Mouse (Mus musculus): ENCODE results near the gene Asb15.

Asb15 gene

DNA sequence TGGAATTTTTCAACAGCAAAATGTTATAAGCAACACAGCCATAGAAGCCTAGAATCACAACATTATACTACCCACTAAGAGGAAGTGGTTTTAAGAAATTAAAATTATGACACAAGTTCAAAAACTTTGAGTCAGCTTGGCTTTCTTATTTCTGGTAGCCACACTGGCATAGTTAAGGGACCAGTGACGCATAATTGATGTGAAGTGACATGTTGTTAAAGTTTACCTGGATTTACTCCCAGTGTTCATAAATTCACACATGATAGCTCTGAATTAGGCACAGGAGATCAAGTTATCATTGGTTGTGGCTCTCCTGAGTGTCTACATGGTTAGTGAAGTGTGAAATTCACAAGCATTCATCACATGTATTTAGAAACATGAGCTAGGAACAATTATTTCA lies 36.9 kb downstream of the Asb15 start:
- in situ Hi-C loops (cut with MboI, MseI), result no loop called here

DNA sequence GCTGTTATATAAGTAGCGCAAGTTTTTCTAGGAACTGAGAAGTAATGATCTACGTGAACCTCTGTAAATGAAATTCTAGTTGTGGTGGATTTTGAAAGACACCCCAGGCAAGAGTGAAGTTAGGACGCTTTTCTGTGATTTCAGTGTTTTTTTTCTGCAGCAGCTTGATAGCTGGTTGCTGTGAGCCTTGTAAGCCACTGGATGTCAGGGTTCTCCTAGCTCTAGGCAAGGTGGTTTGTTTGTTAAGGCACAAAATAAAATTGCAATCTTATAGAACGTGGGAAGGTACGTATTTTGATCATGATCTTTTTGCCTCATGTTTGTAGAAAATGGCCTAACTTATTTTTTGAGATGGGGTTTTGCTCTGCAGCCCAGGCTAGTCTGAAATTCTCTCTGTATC lies 41.0 kb downstream of the Asb15 start:
- in situ Hi-C loops (cut with MboI, MseI), result no loop called here

DNA sequence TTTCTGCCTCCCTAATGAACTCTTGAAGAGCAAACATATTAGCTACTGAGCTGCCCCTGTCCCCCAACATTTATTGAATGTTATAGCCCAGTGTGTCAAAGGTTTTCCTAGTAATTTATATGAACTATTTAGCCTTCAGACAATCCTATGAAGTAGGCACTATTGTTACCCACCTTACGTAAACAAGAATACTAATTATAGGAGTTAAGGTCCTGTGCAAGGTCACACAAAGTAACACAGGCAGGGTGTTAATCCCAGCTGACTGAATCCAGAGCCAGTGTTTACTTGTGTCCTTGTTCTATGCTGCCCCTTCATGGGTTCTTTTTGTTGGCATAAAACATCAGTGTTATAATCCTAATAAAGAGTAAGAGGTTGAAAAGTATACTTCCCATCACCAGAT lies 41.8 kb downstream of the Asb15 start:
- in situ Hi-C loops (cut with MboI, MseI), result no loop called here

- in situ Hi-C loops (cut with MboI, MseI), result no loop called here
Observed at GRCm38 (mm10) chr6:24570278-24570677, 42.3 kb downstream of the Asb15 start.

- in situ Hi-C loops (cut with MboI, MseI), result no loop called here
Observed at GRCm38 (mm10) chr6:24571126-24571525, 43.2 kb downstream of the Asb15 start.

DNA sequence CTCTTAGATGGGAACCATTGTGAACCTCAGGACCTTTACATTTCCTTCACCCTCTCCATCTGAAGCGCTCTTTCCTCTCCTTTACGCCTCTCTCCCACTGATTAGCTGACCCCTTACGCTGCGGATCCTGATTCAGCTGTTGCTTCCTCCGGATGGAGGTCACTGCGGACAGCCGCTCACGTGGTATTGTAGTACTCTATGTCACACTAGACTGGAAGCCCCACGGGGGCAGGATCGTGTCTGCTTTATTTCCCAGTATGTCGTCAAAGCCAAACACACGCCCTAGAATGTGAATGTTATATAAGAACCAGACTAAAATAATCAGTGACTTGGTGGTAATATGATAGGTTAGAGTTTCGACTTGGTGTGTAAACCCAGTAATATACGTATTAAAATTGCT lies 44.5 kb downstream of the Asb15 start:
- in situ Hi-C loops (cut with MboI, MseI), result no loop called here

DNA sequence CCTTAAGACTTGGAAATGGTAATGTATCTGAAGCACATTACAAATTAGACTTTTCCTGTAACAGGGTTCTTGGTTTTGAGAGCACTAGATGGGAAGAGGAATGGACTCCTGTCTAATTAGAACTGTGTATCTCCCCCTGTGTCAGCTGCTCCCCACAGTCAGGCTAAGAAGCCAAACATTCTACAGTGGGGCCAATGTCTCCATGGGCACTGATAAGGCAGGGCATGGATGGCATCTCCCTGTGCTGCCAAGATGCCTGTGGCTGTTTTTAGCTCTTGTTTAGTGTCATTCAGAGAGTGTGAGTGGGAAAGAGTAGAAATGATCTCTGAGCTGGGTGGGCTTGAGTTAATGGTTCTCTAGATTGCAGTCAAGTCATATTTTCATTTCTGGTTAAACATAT lies 45.4 kb downstream of the Asb15 start:
- in situ Hi-C loops (cut with MboI, MseI), result no loop called here

DNA sequence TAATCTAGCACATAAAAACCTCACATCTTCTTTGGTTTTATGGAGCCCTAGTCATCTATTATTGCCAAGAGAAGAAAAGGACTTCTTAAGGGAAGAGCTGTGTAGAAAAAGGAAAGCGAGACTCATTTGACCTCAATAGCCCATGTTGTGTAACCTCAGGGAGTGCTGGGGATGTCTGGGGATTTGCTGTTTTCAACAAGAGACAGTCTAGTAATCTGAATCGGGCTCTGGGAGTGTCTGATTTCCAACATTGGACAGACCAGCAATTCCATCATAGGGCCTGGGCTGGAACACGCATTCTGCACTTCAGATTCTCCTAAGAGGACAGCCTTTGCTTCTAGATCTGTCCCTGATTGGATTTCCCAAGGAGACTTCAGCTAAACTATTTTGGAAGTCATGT lies 55.5 kb downstream of the Asb15 start:
- in situ Hi-C loops (cut with MboI, MseI), result no loop called here

GRCm38 (mm10) chr6:24585431-24586310 lies 57.7 kb downstream of the Asb15 start:
- in situ Hi-C loops (cut with MboI, MseI), result no loop called here

GRCm38 (mm10) chr6:24586885-24587284 lies 58.9 kb downstream of the Asb15 start:
- in situ Hi-C loops (cut with MboI, MseI), result no loop called here

DNA sequence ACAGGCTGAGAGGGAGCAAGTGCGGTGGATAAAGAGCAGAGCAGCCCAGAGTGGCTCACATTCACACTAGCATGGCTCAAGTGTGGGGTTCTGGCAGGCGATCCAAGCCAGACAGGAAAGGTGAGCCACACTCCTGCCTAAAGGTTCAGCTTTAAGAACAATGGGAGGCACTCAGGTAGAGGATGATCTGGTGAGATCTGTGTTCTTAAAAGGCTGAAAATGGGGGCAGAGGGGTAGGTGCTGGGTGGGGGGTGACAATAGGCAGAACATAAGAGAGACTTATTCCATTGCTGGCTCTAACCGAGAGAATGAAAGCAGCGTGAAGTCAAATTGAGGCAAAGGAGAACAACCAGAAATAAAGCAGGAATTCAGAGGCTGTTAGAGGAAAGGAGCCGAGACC lies 62.3 kb downstream of the Asb15 start:
- in situ Hi-C loops (cut with MboI, MseI), result no loop called here

DNA sequence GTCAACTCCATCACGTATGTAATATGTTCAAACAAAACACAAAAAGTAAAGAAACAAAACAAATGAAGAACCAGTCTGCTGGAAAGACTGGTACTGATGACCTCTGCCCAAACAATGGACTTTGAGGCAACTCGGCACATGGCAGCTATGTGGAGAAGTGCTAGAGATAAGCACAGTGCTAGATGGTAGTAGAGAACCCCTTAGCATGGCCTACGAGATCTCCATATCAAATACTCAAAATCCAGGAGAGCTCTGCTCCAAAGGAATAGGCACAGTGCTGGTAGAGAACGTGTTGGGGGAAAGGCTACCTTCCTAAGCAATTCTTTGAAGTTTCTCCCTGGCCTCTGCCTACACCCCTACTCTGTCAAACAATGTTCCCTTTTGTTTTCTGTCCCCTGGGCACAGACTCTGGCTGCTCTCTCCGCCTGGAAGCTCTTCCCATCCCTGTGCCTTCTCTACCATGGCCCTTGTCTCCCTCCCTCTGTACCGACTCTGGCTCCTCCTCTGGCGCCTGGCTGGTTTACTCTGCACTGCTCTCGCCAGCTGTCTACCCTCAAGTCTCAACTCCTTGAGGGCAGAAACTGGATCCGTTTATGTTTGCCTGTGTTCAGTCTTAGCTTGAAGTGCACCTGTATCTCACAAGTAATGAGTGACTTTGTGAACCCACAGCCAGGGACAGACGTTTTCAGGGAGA lies 63.7 kb downstream of the Asb15 start:
- in situ Hi-C loops (cut with MboI, MseI), result no loop called here

DNA sequence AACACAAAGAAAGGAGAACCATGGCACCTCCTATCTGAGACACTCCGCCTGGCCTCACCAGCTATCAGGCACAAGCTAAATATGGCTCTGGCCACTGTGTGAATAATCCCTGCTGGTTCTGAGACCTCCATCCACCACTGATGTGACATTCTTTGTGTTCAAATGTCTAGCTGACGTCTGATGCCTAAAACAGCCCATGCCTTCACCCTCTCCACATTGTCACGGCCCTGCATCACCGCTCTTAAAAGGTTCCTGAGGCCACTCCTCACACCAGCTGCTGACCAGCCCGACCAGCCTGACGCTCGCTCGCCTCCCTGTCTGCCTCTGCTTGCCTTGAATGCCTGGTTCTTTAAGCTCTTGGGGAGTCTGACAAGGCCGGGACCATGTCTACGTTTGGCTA lies 69.6 kb downstream of the Asb15 start, which contains the start of gene Lmod2:
Gene Lmod2, plus strand, starts transcription at position 263 of the 400 bp plus-strand sequence.
- in situ Hi-C loops (cut with MboI, MseI), result no loop called here

DNA sequence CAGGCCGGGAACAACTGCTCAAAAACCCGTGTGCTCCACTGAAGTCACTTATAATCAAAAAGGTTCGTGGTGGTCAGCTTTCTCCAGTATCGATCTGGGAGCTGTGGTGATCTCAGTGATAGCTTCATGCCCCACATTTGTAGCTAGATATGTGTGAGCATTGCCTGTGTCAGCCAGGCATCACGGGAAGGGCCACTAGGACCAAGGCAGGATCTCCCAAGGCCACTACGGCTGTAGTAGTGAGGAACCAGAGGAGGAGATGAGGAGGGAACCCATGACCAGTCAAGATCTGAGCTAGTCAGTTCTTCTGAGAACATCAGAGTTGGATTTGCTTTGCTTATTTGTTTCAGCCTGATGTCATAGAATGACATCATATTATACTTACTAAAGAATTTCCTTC lies 71.2 kb downstream of the Asb15 start:
- in situ Hi-C loops (cut with MboI, MseI), result no loop called here

DNA sequence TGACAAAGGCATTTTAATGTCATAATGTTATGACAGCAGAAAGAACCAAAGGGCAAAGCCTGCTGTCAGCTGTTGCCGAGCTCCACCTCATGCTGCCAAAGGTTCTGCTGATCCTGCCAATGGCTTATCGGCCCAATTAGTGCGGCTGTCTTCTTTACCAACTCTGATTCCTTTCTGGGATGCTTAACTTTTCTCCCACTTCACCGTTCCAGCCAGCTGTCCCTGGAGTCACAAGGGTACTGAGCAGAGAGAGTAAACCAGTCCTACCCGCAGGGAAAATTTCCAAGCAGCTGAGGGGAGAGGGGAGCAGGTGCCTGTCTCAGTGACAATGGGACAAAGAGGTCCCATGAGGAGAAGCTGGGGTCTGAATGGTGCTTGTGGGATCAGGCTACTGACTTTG lies 71.7 kb downstream of the Asb15 start:
- in situ Hi-C loops (cut with MboI, MseI), result no loop called here

DNA sequence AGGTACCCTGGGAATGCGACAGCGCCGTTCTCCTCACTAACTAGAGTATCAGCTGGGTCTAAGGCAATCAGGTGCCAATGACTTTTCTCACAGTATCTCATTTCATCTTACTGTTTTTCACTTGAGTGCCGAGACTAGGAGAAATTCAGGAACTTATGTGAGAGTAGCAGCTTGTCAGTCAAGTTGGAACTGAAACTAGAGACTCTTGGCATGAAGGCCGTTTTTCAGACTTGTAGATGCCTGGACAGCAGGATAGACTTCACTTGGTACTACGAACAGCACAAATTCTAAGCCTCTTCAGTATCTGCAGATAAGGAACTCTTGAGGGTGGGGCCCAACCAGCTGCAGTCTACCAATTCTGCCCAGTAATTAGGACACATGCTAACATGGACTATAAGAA lies 72.2 kb downstream of the Asb15 start:
- in situ Hi-C loops (cut with MboI, MseI), result no loop called here

DNA sequence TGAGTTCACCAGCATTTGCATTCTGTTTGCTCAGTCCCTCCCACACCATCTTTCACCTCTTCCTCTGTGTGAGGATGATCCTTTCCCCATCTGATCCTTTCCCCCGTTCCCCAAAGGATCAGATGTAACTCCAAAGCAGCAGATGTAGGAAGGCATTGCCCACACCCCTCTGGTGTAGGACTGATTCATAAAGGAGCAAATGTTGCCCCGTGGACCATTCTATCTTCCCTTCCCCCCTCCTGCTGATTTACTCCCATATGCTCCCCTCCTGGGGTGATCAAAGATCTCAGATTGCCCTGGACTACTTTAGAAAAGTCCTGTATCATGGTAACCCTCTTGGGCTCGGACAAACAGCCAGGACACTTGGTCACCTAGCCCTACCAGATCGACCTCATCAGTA lies 72.8 kb downstream of the Asb15 start:
- in situ Hi-C loops (cut with MboI, MseI), result no loop called here

DNA sequence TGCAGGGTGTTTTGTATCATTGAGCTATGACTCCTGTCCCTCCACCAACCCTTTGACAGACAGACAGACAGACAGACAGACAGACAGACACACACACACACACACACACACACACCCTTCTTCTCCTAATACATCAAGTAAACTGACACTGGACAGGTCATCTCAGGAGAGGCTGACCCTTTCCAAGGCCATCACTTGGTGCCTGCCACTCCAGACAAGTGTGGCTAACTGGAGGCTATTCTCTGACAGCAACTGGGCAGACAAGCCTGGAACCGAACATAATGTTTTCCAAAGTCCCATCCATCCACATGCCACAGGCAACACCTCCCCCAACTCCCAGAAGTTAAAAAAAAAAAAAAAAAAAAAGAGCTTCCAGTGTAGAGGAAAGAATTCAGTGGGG lies 73.7 kb downstream of the Asb15 start:
- in situ Hi-C loops (cut with MboI, MseI), result no loop called here

DNA sequence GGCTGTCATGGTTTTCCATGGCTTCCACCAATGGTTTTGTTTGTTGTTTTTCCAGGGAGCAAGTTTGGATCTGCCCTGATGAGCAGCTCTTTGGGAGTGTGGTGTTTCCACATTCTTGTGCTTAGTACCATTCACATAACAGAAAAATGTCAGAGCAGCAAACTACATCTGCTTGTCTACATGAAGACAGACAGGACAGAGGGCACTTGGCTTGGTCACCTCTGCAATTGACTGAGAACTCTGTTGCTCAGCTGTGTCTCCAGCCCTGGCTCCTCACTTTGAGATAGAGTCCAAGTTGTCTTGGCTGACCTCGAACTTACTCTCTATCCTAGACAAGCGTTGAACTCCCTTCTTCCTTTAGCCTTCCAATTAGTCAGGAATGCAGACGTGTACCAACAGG lies 74.4 kb downstream of the Asb15 start:
- in situ Hi-C loops (cut with MboI, MseI), result no loop called here

DNA sequence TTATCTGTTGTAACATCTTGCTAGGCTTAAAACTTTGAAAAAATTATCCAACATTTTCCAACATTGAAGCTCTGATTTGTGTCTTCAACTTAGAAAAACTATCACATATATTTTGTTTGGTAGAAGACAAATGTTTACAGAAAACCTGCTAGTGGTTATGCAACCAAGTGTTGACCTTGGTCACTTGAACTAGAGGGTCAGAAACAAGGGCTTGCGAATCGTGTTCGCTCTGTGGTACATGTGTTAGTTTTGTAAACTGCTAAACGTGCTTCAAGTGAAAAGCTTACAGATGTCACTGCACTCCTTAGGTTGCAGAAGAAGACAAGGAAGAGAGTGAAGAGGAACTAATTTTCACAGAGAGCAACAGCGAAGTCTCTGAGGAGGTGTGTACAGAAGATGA lies 75.0 kb downstream of the Asb15 start:
- in situ Hi-C loops (cut with MboI, MseI), result no loop called here

DNA sequence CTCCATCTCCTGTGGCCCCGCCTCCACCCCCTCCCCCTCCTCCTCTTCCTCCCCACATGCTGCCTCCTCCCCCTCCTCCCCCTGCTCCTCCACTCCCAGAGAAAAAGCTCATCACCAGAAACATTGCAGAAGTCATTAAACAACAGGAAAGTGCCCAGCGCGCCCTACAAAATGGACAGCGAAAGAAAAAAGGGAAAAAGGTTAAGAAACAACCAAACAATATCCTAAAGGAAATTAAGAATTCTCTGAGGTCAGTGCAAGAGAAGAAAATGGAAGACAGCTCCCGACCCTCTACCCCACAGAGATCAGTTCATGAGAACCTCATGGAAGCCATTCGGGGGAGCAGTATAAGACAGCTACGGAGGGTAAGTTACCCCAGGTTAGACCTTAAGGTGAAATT lies 76.3 kb downstream of the Asb15 start:
- in situ Hi-C loops (cut with MboI, MseI), result no loop called here

DNA sequence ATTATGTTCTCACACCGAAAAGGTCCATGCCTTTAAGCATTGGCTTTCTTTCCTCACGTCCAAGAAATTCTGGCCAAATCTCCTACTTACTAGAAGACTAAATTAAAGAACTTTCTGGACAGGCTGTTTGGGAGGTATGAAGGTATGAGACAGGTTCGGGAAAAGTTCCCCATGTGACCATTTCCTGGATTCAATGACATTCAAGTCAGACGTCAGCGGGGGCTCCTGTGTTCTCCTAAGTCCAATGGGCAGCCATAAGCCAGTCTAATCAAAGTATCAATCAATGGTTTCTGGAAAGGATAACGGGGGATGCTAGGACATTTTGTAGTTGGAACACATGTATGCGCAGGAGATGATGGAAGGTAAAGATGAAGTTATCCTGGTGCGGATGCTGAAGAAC lies 77.7 kb downstream of the Asb15 start:
- in situ Hi-C loops (cut with MboI, MseI), result loop anchor here (5.0 kb wide), 1 partner anchor 68 kb away; no protein-coding TSS in a partner anchor

DNA sequence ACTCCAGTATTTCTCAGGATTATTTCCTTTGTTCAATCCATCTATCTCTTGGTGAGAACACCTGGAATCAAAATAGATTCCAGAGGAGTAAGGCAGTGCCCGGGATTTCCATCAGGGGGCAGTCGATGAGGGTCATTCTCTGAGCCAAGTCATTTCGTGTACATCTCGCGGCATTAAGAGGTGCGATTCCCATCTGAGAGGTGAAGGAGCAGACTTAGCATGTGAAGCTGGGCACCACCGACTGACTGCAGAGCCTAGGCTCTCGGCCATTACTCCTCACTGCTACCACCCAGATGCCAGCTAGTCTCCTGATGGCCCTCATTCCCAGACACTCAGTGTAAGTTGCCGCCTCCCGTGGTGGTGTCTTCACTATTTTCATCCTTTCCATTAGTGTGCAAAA lies 78.6 kb downstream of the Asb15 start:
- in situ Hi-C loops (cut with MboI, MseI), result loop anchor here (5.0 kb wide), 1 partner anchor 69 kb away; no protein-coding TSS in a partner anchor

All from regulatory T cell (primary cell).